Mouse (Mus musculus): ENCODE measurements at regions not wholly inside any gene's neighbourhood (a gene's known extent, or its start where the extent isn't known, plus 50 kb on each side); places are given as distances from the start of the nearest gene placed in this dataset.

- Histone ChIP-seq H3K4me1 (ENCODE audit: control insufficient read depth in 1 of 2, insufficient read depth in 2 of 2) (peaks cover 2 to 30% of the 10 kb centered on the region in 2 experiments; a peak in 3 of 4 replicates), H3K4me3 (replicated peaks in 1 of 3; ENCODE audit: low read depth in 2 of 3, low read length in 2 of 3, poor library complexity in 1 of 3) (no peak overlapping the region), H3K9me3 (replicated peaks; ENCODE audit: low read length) (peaks cover 3% of the 10 kb centered on the region), H3K36me3 (replicated peaks in 1 of 2; ENCODE audit: control insufficient read depth in 1 of 2, insufficient read depth in 1 of 2, low read length in 1 of 2) (no peaks in the 10 kb centered on the region), H3K79me2 (replicated peaks; ENCODE audit: control insufficient read depth, extremely low read depth, insufficient read depth, poor library complexity, severe bottlenecking) (no peaks in the 10 kb centered on the region), H3K4me2 (ENCODE audit: insufficient read depth, low read depth, poor library complexity, severe bottlenecking) (peak overlapping the region; percentile 85), H3K27ac (ENCODE audit: insufficient read depth, low read depth) (no peak overlapping the region), H3K27me3 (replicated peaks) (no peaks in the 10 kb centered on the region), H3K9ac (ENCODE audit: insufficient read depth, low read depth) (no peak overlapping the region)
- in situ Hi-C loops (cut with MboI; ENCODE audit: low pct_ligation_motif_present, low pct_unique_long_range_greater_than_20kb, low sequenced_read_pairs) (loop anchor here (25.0 kb wide), 1 partner anchor 476 kb away; no protein-coding TSS in a partner anchor), dilution Hi-C loops (cut with MboI; ENCODE audit: extremely low pct_ligation_motif_present, extremely low pct_unique_long_range_greater_than_20kb, low sequenced_read_pairs) (no loop called here)
- TF ChIP-seq MAZ (IDR thresholded peaks at IDR 0.05; ENCODE audit: low read depth, low read length) = no peak
- peak; percentile 15; the same call in 1 of the 2 replicates for TF ChIP-seq CHD2 (IDR thresholded peaks at IDR 0.05; ENCODE audit: low read length)
- no peak for TF ChIP-seq ZKSCAN1 (IDR thresholded peaks at IDR 0.05; ENCODE audit: borderline replicate concordance, low read depth, low read length)
- peak; percentile 44; the same call in 1 of the 2 replicates for TF ChIP-seq TCF12 (IDR thresholded peaks at IDR 0.05; ENCODE audit: low read depth, low read length)
- TF ChIP-seq BHLHE40 (IDR thresholded peaks at IDR 0.05; ENCODE audit: low read depth, low read length) = peak; percentile 60; the same call in 1 of the 2 replicates
- TF ChIP-seq MAFK (IDR thresholded peaks at IDR 0.05; ENCODE audit: insufficient replicate concordance, low read length) = peak; percentile 80; the same call in 1 of the 2 replicates
- peak; percentile 86 for TF ChIP-seq EP300 (IDR thresholded peaks at IDR 0.05; ENCODE audit: low read length)
- TF ChIP-seq ETS1 (conservative IDR thresholded peaks at IDR 0.05; ENCODE audit: low read depth, low read length) = peak; percentile 62
- peak; percentile 84 for TF ChIP-seq MEF2A (IDR thresholded peaks at IDR 0.05; ENCODE audit: borderline replicate concordance, low read depth, low read length)
- TF ChIP-seq IRF4 (IDR thresholded peaks at IDR 0.05; ENCODE audit: low read depth, low read length) = peak; percentile 65
- no peak for TF ChIP-seq ELF1 (IDR thresholded peaks at IDR 0.05; ENCODE audit: low read depth, low read length)
- peak; percentile 78 for DNase-seq (ENCODE audit: extremely low read depth)
These were observed 88.9 kb upstream of the Ptpn13 start for GRCm38 (mm10) chr5:103335916-103336688.

GRCm38 (mm10) chr5:103326412-103326811 lies 98.6 kb upstream of the Ptpn13 start:
- Histone ChIP-seq H3K9me3 (replicated peaks; ENCODE audit: low read length) (peaks cover 8% of the 10 kb centered on the region), H3K4me2 (ENCODE audit: insufficient read depth, low read depth, poor library complexity, severe bottlenecking) (no peak overlapping the region), H3K27me3 (replicated peaks) (no peaks in the 10 kb centered on the region), H3K4me3 (replicated peaks in 1 of 3; ENCODE audit: low read depth in 2 of 3, low read length in 2 of 3, poor library complexity in 1 of 3) (no peak overlapping the region), H3K4me1 (ENCODE audit: control insufficient read depth in 1 of 2, insufficient read depth in 2 of 2) (peaks cover 0 to 5% of the 10 kb centered on the region in 2 experiments; a peak in 1 of 4 replicates), H3K9ac (ENCODE audit: insufficient read depth, low read depth) (no peak overlapping the region), H3K27ac (ENCODE audit: insufficient read depth, low read depth) (no peak overlapping the region), H3K79me2 (replicated peaks; ENCODE audit: control insufficient read depth, extremely low read depth, insufficient read depth, poor library complexity, severe bottlenecking) (no peaks in the 10 kb centered on the region), H3K36me3 (replicated peaks in 1 of 2; ENCODE audit: control insufficient read depth in 1 of 2, insufficient read depth in 1 of 2, low read length in 1 of 2) (no peaks in the 10 kb centered on the region)
- TF ChIP-seq TCF12 (IDR thresholded peaks at IDR 0.05; ENCODE audit: low read depth, low read length) (no peak), UBTF (IDR thresholded peaks at IDR 0.05; ENCODE audit: low read depth, low read length) (no peak), E2F4 (IDR thresholded peaks at IDR 0.05; ENCODE audit: insufficient replicate concordance, low read depth, low read length) (no peak), ZKSCAN1 (IDR thresholded peaks at IDR 0.05; ENCODE audit: borderline replicate concordance, low read depth, low read length) (no peak), ZNF384 (IDR thresholded peaks at IDR 0.05; ENCODE audit: low read depth, low read length) (no peak), GABPA (IDR thresholded peaks at IDR 0.05; ENCODE audit: insufficient replicate concordance, low read depth, low read length) (no peak), HCFC1 (IDR thresholded peaks at IDR 0.05; ENCODE audit: low read depth, low read length) (no peak), CHD2 (IDR thresholded peaks at IDR 0.05; ENCODE audit: low read length) (no peak), PAX5 (IDR thresholded peaks at IDR 0.05; ENCODE audit: low read length) (no peak), ZMIZ1 (IDR thresholded peaks at IDR 0.05; ENCODE audit: low read depth, low read length) (no peak), CHD1 (IDR thresholded peaks at IDR 0.05; ENCODE audit: low read depth, low read length) (no peak), MXI1 (IDR thresholded peaks at IDR 0.05; ENCODE audit: low read depth, low read length) (no peak), POLR2A (IDR thresholded peaks at IDR 0.05; ENCODE audit: low read depth, low read length) (no peak), USF1 (IDR thresholded peaks at IDR 0.05; ENCODE audit: low read depth, low read length) (no peak), POLR2AphosphoS2 (IDR thresholded peaks at IDR 0.05; ENCODE audit: low read depth, low read length) (no peak), SMC3 (IDR thresholded peaks at IDR 0.05; ENCODE audit: low read depth, low read length) (no peak), NELFE (IDR thresholded peaks at IDR 0.05; ENCODE audit: low read depth, low read length) (no peak), RCOR1 (conservative IDR thresholded peaks at IDR 0.05; ENCODE audit: low read depth, low read length) (no peak)
- in situ Hi-C loops (cut with MboI; ENCODE audit: low pct_ligation_motif_present, low pct_unique_long_range_greater_than_20kb, low sequenced_read_pairs) (loop anchor here (10.0 to 25.0 kb wide), 2 partner anchors 122 to 486 kb away; no protein-coding TSS in a partner anchor), dilution Hi-C loops (cut with MboI; ENCODE audit: extremely low pct_ligation_motif_present, extremely low pct_unique_long_range_greater_than_20kb, low sequenced_read_pairs) (no loop called here)
- DNase-seq (ENCODE audit: extremely low read depth) = no peak

All from CH12.LX (cell line).